Mouse (Mus musculus) liver, embryonic 14.5 days (tissue): ENCODE measurements at regions not wholly inside any gene's neighbourhood (a gene's known extent, or its start where the extent isn't known, plus 50 kb on each side); places are given as distances from the start of the nearest gene placed in this dataset.

Experiments used
- CTCF ChIP-seq: IDR thresholded peaks from 2 replicates; pipeline ENCODE4 v1.5.1; 2016; ENCODE audit warnings: antibody characterized with exemption, low read depth, control low read depth
- EP300 ChIP-seq: IDR thresholded peaks from 2 replicates; pipeline ENCODE4 v1.6.1; 2016; ENCODE audit warnings: antibody characterized with exemption, low read depth

GRCm38 (mm10) chr5:90086491-90086890, 137.3 kb downstream of the Cox18 start:
- TF ChIP-seq CTCF: no peak
- no peak for TF ChIP-seq EP300
